Mouse (Mus musculus): ENCODE results near the gene Npr1.

Npr1 gene

GRCm38 (mm10) chr3:90433381-90434020, 32.2 kb downstream of the Npr1 start, which contains the start of gene Ints3:
Gene Ints3, minus strand, starts transcription at chr3:90433622.
- peak; percentile 99 for DNase-seq

GRCm38 (mm10) chr3:90432811-90433219, 32.9 kb downstream of the Npr1 start:
- DNase-seq: peak; percentile 54

GRCm38 (mm10) chr3:90432348-90432747, 33.3 kb downstream of the Npr1 start:
- no peak for DNase-seq

- no peak for DNase-seq
Observed at GRCm38 (mm10) chr3:90429576-90429975, 36.1 kb downstream of the Npr1 start.

- DNase-seq: no peak
Observed at GRCm38 (mm10) chr3:90428186-90428585, 37.5 kb downstream of the Npr1 start.

GRCm38 (mm10) chr3:90427574-90427973, 38.1 kb downstream of the Npr1 start:
- no peak for DNase-seq

- no peak for DNase-seq
Observed at GRCm38 (mm10) chr3:90425499-90425898, 40.2 kb downstream of the Npr1 start.

GRCm38 (mm10) chr3:90423549-90423948, 42.1 kb downstream of the Npr1 start:
- no peak for DNase-seq

- DNase-seq: no peak
Observed at GRCm38 (mm10) chr3:90420696-90421095, 45.0 kb downstream of the Npr1 start.

GRCm38 (mm10) chr3:90413011-90413396, 52.7 kb downstream of the Npr1 start:
- DNase-seq: no peak

GRCm38 (mm10) chr3:90412312-90413010, 53.2 kb downstream of the Npr1 start:
- DNase-seq: peak; percentile 66

- DNase-seq: no peak
Observed at GRCm38 (mm10) chr3:90408721-90409120, 56.9 kb downstream of the Npr1 start.

- DNase-seq: no peak
Observed at GRCm38 (mm10) chr3:90406414-90406813, 59.3 kb downstream of the Npr1 start.

- no peak for DNase-seq
Observed at GRCm38 (mm10) chr3:90404609-90405008, 61.1 kb downstream of the Npr1 start.

GRCm38 (mm10) chr3:90404121-90404520, 61.5 kb downstream of the Npr1 start:
- DNase-seq: no peak

GRCm38 (mm10) chr3:90400993-90401392, 64.7 kb downstream of the Npr1 start:
- DNase-seq: no peak
